Mouse (Mus musculus) C2C12 (cell line): ENCODE measurements at regions not wholly inside any gene's neighbourhood (a gene's known extent, or its start where the extent isn't known, plus 50 kb on each side); places are given as distances from the start of the nearest gene placed in this dataset.

Source experiments
- CEBPB ChIP-seq: IDR thresholded peaks from one replicate; pipeline ENCODE4 v1.6.1; 2011; ENCODE audit warnings: low read depth, mild to moderate bottlenecking, control low read depth, moderate library complexity
- CTCF ChIP-seq: IDR thresholded peaks from one replicate; pipeline ENCODE4 v1.5.1; 2011; ENCODE audit not compliant: control insufficient read depth, insufficient read depth, insufficient read length
- MAX ChIP-seq: IDR thresholded peaks from one replicate; pipeline ENCODE4 v1.6.1; 2011; ENCODE audit warnings: mild to moderate bottlenecking, control low read depth
- MYOD1 ChIP-seq: IDR thresholded peaks from one replicate; pipeline ENCODE4 v1.6.1; 2011; ENCODE audit warnings: low read depth; ENCODE audit not compliant: control insufficient read depth, insufficient read length
- MYOG ChIP-seq: IDR thresholded peaks from one replicate; pipeline ENCODE4 v1.6.1; 2011; ENCODE audit not compliant: control insufficient read depth, insufficient read length; ENCODE audit errors: extremely low read depth
- USF1 ChIP-seq: IDR thresholded peaks from one replicate; pipeline ENCODE4 v1.6.1; 2011; ENCODE audit warnings: low read depth, mild to moderate bottlenecking, control low read depth, moderate library complexity

DNA sequence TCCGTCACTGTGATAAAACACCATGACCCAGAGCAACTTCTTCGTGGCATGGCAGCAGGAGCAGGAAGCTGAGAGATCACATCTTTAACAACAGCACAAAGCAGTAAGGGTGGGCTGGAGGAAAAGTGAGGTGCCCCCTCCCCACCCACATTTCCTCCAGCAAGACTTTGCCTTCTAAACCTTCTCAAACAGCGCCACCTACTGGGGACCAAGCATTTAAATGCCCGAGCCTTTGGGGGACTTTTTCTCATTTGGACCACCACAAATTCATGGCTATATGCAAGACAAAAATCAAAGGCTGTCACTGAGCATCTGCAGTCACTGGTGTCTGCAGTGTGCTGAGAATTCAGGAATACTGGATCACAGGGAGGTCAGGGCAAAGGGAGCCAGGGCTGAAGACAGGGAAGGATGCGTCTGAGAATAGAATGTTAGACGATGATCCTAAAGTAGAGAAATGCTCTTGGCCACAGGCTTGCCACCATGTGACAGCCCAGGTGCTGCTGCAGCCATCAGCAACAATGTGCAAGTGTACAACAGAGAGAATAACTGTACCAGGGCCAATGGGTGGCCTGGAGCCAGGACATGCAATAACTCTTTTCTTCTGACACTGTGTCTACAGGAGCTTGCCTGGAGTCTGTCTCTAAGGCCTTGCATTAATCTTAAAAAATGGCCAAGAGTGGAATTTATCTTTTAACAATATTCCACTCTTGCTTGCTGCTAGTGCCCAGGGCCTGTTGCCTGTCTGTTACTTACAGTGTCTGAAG is 430.5 kb downstream of the Matn1 start:
- TF ChIP-seq CEBPB (no peak), CTCF (no peak), MYOG (no peak), MAX (no peak), USF1 (no peak), MYOD1 (no peak)
